Mouse (Mus musculus): ENCODE measurements around the gene Secisbp2. TPM values are rescaled to one million over a fixed set of nuclear protein-coding genes. Genes with fewer than 3 reads are reported as not detected.

The Secisbp2 gene
- 13.0 and 13.5 TPM in 2 replicates for polyA plus RNA-seq (2012; rRNA removed)

DNA sequence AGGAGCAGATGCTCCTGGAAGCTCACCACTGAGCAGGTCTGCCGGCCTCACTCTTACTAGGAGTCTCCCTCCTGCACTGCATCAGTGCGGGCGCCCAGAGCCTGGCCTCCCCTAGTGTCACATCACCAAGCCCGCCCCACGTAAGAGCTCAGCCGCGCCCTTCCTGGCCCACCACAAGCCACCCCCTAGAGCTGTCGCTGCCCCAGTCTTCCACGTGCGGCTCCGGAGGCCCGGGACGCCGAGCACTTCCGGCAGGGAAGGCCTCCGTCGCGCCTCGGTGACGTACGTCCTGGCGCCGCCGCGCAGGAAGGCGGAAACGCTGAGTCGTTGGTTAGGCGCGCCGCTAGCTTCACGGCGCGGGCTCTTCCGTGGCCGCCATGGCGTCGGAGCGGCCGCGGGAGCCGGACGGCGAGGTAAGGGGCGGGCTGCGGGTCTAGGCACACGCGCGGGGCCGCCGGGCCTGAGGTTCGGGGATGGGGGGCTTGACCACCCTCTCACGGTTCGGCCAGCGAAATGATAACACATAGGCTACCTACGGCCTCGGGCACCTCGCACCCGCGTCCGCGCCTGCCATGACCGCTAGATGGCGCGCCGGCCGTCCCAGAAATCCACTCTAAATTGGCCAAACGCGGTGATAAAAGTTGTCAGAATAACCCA is at the start of gene Secisbp2:
TSS of gene Secisbp2 (plus strand) at position 290 of the 657 bp plus-strand sequence.

DNA sequence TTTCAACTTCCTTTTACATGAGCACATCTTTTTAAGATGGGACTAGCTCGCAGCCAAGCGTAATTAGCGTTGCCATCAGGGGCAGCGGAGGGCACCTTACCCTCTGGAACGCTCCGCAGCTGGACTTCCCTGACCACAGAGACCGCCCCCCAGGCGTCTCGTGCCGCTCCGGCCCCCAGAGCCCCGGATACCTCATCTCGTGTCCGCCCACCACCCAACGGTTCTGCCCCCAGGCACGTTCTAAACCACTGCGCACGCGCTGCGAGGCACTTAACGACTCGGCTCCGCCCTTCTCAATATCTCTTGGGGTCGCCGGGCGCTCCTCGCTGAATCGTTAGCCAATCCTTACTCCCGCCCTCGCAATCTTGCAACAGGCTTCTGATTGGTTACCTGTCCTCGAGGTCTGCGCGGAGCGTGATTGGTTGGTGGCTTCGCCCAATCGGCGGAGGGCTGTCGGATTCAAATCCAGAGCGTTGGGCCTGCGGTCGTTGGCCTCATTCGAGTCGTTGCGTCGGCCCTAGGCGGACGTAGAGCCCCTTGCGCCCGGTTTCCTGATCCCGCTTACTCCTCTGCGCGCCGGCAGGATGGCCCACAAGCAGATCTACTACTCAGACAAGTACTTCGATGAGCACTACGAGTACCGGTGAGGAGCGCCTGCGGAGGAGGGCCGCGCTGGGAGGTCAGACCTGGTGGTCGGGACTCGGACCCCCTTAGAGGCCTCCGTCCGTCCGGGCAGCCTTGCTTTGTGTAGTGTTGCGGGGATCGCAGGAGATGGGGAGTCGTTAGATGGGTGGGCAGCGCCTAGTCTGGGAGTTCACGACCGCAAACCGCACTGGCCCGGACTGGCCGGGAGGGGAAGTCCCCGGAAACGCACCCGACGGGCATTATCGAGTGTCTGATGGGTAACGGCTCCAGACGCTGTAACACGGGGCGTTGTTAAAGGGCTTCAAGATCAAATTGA is 6.4 kb upstream of the Secisbp2 start, which contains the start of gene Cks2:
TSS of gene Cks2 (plus strand) at position 404 of the 961 bp plus-strand sequence.

Other genes starting within 250 kb of the Secisbp2 start
- 0.47 and 0.69 TPM in 2 replicates for gene S1pr3, start 243.1 kb upstream of the Secisbp2 start, polyA plus RNA-seq (2012; rRNA removed)
- gene Shc3, start 82.3 kb upstream of the Secisbp2 start, polyA plus RNA-seq (2012; rRNA removed), result 0.03 and 0.05 TPM in 2 replicates
- gene Cks2, start 6.5 kb upstream of the Secisbp2 start, polyA plus RNA-seq (2012; rRNA removed), result 231 and 270 TPM in 2 replicates
- 4.0 and 5.4 TPM in 2 replicates for gene Sema4d, start 142.1 kb downstream of the Secisbp2 start, polyA plus RNA-seq (2012; rRNA removed)
- gene Gadd45g, start 195.0 kb downstream of the Secisbp2 start, polyA plus RNA-seq (2012; rRNA removed), result 12.2 and 14.6 TPM in 2 replicates

All from liver, embryonic 14 days (tissue).